Mouse (Mus musculus): Measurements from ENCODE around the gene Zfp277. TPM values are rescaled to one million over a fixed set of nuclear protein-coding genes. Genes with fewer than 3 reads are reported as not detected.

The Zfp277 gene
- polyA plus RNA-seq, 1 experiment from 2014 or later = 36.6 TPM

DNA sequence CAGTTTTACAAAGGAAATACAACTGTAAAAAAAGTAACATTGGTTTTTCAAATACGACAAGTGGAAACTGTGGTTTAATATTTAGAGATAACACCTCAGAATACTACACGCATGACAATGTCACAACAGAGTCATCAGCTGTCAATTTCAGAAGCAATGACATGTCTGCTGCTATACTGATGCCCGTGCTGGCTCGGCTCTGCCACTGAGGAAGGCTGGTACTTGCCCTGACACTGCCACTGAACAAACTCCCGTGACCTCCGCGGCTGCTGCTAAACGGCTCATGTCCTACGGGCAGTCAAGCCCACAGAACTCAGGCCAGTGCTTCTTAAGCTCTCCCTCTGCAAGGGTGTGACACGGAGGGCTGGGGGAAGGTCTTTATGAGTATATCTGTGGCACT, 18.1 kb downstream of the Zfp277 start:
- Histone ChIP-seq H3K9me3 (no peaks in the 10 kb centered on the region), H3K27me3 (ENCODE audit: poor library complexity, severe bottlenecking) (no peaks in the 10 kb centered on the region), H3K36me3 (replicated peaks) (0 out of 2 replicates have a peak, but pooled peaks cover 4% of the 10 kb centered on the region), H3K27ac (no peak overlapping the region), H3K4me1 (peaks cover 22% of the 10 kb centered on the region), H3K4me3 (no peak overlapping the region)
- 92% methylated on average over 10 of the region's 10 CpGs for WGBS
- DNase-seq (ENCODE audit: extremely low spot score, low spot score) = no peak

- DNase-seq (ENCODE audit: extremely low spot score, low spot score) = no peak
- Histone ChIP-seq H3K36me3 (replicated peaks) (0 out of 2 replicates have a peak, but pooled peaks cover 4% of the 10 kb centered on the region), H3K4me3 (no peak overlapping the region), H3K27ac (no peak overlapping the region), H3K4me1 (peaks cover 6% of the 10 kb centered on the region; the same call in 1 of the 2 replicates), H3K9me3 (no peaks in the 10 kb centered on the region), H3K27me3 (ENCODE audit: poor library complexity, severe bottlenecking) (no peaks in the 10 kb centered on the region)
- 93% methylated on average over 1 of the region's 1 CpGs for WGBS
These were observed 20.7 kb downstream of the Zfp277 start for GRCm38 (mm10) chr12:40424991-40425390.

- no peaks in the 10 kb centered on the region for H3K9me3 ChIP-seq
- no peak for DNase-seq (ENCODE audit: extremely low spot score, low spot score)
- H3K36me3 ChIP-seq (replicated peaks) = peaks cover 1% of the 10 kb centered on the region
- H3K27me3 ChIP-seq (ENCODE audit: poor library complexity, severe bottlenecking) = no peaks in the 10 kb centered on the region
- H3K4me3 ChIP-seq = no peak overlapping the region
- no peak overlapping the region for H3K27ac ChIP-seq
- H3K4me1 ChIP-seq = peaks cover 14% of the 10 kb centered on the region
- 90% methylated on average over 4 of the region's 4 CpGs for WGBS
These were observed 28.4 kb downstream of the Zfp277 start for GRCm38 (mm10) chr12:40417257-40417656.

DNA sequence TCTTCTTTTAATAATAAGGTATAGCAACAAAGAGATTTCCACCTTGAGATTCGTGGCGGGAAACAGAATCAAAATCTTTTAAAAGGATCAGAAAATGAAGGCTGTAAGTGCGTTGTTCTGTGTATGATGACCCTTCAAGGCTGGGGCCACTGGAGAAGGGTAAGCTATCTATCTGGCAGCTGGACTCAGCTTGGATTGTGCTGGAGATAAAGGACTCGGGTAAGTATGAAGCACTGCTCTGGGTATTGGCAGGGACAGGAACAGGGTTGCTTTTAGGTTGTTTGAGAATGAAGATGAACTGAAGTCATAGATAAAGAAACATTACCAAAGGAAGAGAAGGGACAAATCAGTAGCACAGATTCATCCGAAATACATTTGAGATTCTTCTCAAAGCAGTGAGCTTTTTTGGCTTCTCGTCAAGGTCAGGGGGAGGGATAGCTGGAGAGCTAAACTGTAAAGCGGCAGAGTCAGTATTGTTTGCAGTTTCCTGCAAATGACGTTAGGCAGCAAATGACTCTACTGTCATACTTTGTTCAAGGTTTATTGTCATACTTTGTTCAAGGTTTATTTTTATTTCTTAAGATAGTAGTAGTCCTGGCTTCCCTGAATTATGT, 30.3 kb downstream of the Zfp277 start:
- no peak overlapping the region for H3K27ac ChIP-seq
- H3K4me1 ChIP-seq = peaks cover 14% of the 10 kb centered on the region
- WGBS = 87% methylated on average over 8 of the region's 8 CpGs
- no peak overlapping the region for H3K4me3 ChIP-seq
- DNase-seq (ENCODE audit: extremely low spot score, low spot score) = no peak
- no peaks in the 10 kb centered on the region for H3K9me3 ChIP-seq
- no peaks in the 10 kb centered on the region for H3K27me3 ChIP-seq (ENCODE audit: poor library complexity, severe bottlenecking)
- H3K36me3 ChIP-seq (replicated peaks) = peaks cover 8% of the 10 kb centered on the region

DNA sequence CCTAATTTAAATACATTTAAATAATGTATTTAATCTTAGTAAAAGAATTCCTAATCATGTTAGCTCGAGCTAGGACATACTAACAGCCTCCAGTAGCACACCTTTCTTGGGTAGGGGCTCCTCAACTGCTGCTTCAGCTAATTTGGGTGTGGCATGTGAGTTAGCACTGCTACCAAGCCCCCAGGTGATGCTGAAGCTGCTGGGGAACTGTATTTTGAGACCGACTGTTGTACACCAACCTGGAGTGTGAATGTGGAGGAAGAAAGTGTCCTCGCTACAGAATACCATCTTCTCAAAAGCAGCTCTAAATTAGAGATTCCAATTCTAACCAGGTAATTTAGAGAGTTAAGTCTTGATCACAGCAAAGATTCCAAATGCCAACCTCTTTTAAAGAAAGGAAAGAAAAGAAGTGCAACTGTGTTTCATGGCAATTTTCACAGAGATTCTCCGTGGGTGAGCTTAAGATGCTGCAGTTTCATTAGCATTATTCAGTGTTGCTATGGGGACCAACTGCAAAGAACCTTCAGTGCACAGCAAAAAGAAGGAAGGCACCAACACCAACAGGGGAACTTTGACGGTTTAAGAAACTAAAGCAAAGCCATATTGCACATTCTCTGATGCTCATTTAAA, 30.9 kb downstream of the Zfp277 start:
- H3K36me3 ChIP-seq (replicated peaks) = peaks cover 10% of the 10 kb centered on the region
- H3K27me3 ChIP-seq (ENCODE audit: poor library complexity, severe bottlenecking) = no peaks in the 10 kb centered on the region
- no peak overlapping the region for H3K4me3 ChIP-seq
- peaks cover under 1% of the 10 kb centered on the region; the same call in 1 of the 2 replicates for H3K9me3 ChIP-seq
- no peak for DNase-seq (ENCODE audit: extremely low spot score, low spot score)
- H3K27ac ChIP-seq = no peak overlapping the region
- 51% methylated on average over 5 of the region's 5 CpGs for WGBS
- H3K4me1 ChIP-seq = peaks cover 14% of the 10 kb centered on the region

DNA sequence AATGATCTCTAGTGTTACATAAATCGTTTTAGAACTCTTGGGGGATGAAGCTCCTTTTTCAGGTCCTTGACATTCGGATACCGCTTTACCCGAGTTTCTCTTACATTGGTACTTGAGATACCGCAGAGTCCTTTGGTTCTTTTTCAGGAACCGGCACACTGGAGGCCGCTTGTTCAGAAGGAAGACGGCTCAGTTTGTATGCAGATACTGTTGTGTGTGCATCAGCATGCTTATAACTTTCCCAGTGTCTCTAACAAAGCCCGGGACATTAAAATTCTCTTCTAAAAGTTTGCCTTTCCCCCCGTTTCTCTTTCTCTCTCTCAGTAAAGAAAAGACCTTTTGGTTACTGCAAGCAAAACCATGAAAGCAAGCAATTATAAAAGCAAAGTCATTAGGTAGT, 45.9 kb downstream of the Zfp277 start:
- H3K4me1 ChIP-seq = no peaks in the 10 kb centered on the region
- H3K27ac ChIP-seq = no peak overlapping the region
- H3K36me3 ChIP-seq (replicated peaks) = peaks cover 11% of the 10 kb centered on the region
- no peaks in the 10 kb centered on the region for H3K27me3 ChIP-seq (ENCODE audit: poor library complexity, severe bottlenecking)
- H3K9me3 ChIP-seq = peaks cover 11% of the 10 kb centered on the region
- WGBS = 95% methylated on average over 10 of the region's 10 CpGs
- DNase-seq (ENCODE audit: extremely low spot score, low spot score) = no peak
- no peak overlapping the region for H3K4me3 ChIP-seq

GRCm38 (mm10) chr12:40399386-40399785, 46.3 kb downstream of the Zfp277 start:
- Histone ChIP-seq H3K36me3 (replicated peaks) (peaks cover 11% of the 10 kb centered on the region), H3K4me3 (no peak overlapping the region), H3K27ac (no peak overlapping the region), H3K4me1 (no peaks in the 10 kb centered on the region), H3K27me3 (ENCODE audit: poor library complexity, severe bottlenecking) (no peaks in the 10 kb centered on the region), H3K9me3 (peaks cover 11% of the 10 kb centered on the region)
- WGBS = 94% methylated on average over 2 of the region's 2 CpGs
- no peak for DNase-seq (ENCODE audit: extremely low spot score, low spot score)

DNA sequence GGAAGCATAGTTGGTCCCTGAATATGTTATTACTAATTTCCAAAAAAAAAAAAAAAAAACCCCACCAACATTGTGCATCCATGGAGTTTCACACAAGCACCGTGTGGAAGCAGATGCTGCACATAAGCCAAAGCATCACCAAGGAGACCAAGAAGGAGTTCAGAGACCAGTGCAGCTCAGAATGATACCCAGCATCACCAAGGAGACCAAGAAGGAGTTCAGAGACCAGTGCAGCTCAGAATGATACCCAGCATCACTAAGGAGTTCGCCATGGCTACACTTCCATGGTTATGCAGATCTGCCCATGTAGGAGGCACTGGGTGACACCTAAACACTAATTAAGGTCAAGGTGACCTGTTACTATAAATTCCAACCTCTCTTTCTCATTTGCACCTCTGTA, 46.8 kb downstream of the Zfp277 start:
- WGBS = 92% methylated on average over 2 of the region's 2 CpGs
- no peak overlapping the region for H3K27ac ChIP-seq
- no peak overlapping the region for H3K4me3 ChIP-seq
- H3K4me1 ChIP-seq = no peaks in the 10 kb centered on the region
- DNase-seq (ENCODE audit: extremely low spot score, low spot score) = no peak
- H3K27me3 ChIP-seq (ENCODE audit: poor library complexity, severe bottlenecking) = no peaks in the 10 kb centered on the region
- peaks cover 11% of the 10 kb centered on the region for H3K9me3 ChIP-seq
- H3K36me3 ChIP-seq (replicated peaks) = peaks cover 11% of the 10 kb centered on the region

DNA sequence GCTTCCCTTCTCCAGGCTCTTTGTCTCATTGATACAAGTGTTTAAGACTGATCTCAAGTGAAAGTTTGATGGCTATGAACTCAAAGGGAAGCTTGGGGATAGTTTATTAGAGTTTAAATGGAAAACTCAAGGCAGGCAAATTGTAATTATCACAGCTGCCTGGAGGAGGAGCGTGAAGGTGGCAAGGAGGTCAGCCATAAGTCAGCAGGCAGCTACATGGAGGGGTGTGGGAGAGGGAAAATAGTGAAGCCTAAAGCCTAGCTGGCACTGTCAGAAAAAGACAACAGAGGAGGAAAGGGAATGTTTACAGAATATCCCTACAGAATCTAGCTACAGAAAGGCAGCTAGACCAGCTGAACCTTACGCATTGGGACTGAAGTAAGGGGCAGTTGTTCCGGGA, 52.8 kb downstream of the Zfp277 start:
- 76% methylated on average over 3 of the region's 3 CpGs for WGBS
- 0 out of 2 replicates have a peak, but pooled peaks cover 3% of the 10 kb centered on the region for H3K4me1 ChIP-seq
- DNase-seq (ENCODE audit: extremely low spot score, low spot score) = no peak
- H3K36me3 ChIP-seq (replicated peaks) = peaks cover 3% of the 10 kb centered on the region; the same call in 1 of the 2 replicates
- no peak overlapping the region for H3K27ac ChIP-seq
- no peaks in the 10 kb centered on the region for H3K27me3 ChIP-seq (ENCODE audit: poor library complexity, severe bottlenecking)
- peaks cover 4% of the 10 kb centered on the region; the same call in 1 of the 2 replicates for H3K9me3 ChIP-seq
- H3K4me3 ChIP-seq = no peak overlapping the region

GRCm38 (mm10) chr12:40391262-40391661, 54.4 kb downstream of the Zfp277 start:
- H3K36me3 ChIP-seq (replicated peaks) = no peaks in the 10 kb centered on the region
- no peaks in the 10 kb centered on the region for H3K27me3 ChIP-seq (ENCODE audit: poor library complexity, severe bottlenecking)
- 0 out of 2 replicates have a peak, but pooled peaks cover 3% of the 10 kb centered on the region for H3K4me1 ChIP-seq
- H3K27ac ChIP-seq = no peak overlapping the region
- H3K9me3 ChIP-seq = no peaks in the 10 kb centered on the region
- DNase-seq (ENCODE audit: extremely low spot score, low spot score) = no peak
- WGBS = 85% methylated on average over 1 of the region's 1 CpGs
- no peak overlapping the region for H3K4me3 ChIP-seq

- no peak overlapping the region for H3K27ac ChIP-seq
- H3K4me1 ChIP-seq = 0 out of 2 replicates have a peak, but pooled peaks cover under 1% of the 10 kb centered on the region
- WGBS = 82% methylated on average over 5 of the region's 5 CpGs
- no peaks in the 10 kb centered on the region for H3K36me3 ChIP-seq (replicated peaks)
- H3K9me3 ChIP-seq = no peaks in the 10 kb centered on the region
- H3K4me3 ChIP-seq = no peak overlapping the region
- H3K27me3 ChIP-seq (ENCODE audit: poor library complexity, severe bottlenecking) = no peaks in the 10 kb centered on the region
- DNase-seq (ENCODE audit: extremely low spot score, low spot score) = no peak
These were observed 57.9 kb downstream of the Zfp277 start for GRCm38 (mm10) chr12:40387786-40388185.

- Histone ChIP-seq H3K9me3 (no peaks in the 10 kb centered on the region), H3K4me3 (no peak overlapping the region), H3K27ac (no peak overlapping the region), H3K4me1 (no peaks in the 10 kb centered on the region), H3K27me3 (ENCODE audit: poor library complexity, severe bottlenecking) (no peaks in the 10 kb centered on the region), H3K36me3 (replicated peaks) (no peaks in the 10 kb centered on the region)
- WGBS = 95% methylated on average over 4 of the region's 4 CpGs
- no peak for DNase-seq (ENCODE audit: extremely low spot score, low spot score)
These were observed 60.4 kb downstream of the Zfp277 start for GRCm38 (mm10) chr12:40385301-40385700.

DNA sequence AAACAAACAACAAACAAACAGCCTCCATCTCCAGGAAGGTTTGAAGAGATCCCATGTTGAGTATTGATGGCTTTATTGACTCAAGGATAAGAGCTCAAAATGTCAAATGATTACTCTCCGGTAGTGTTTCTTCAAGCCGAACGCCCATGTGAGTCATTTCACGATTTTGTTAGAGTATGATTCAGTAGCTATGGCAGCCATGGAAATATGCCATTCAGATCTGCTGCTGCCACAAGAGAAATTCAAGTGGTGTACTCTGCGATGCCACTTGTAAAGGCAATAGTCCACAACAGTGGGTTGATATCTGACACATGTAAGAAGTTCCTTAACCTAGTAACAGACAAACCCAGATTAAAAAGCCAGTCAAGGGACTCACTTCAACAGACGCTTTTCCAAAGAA, 62.0 kb downstream of the Zfp277 start:
- H3K27me3 ChIP-seq (ENCODE audit: poor library complexity, severe bottlenecking) = no peaks in the 10 kb centered on the region
- WGBS = 92% methylated on average over 6 of the region's 6 CpGs
- DNase-seq (ENCODE audit: extremely low spot score, low spot score) = no peak

More for the DNA sequence above, 62.0 kb downstream of the Zfp277 start:
- Histone ChIP-seq H3K36me3 (replicated peaks) (no peaks in the 10 kb centered on the region), H3K4me1 (no peaks in the 10 kb centered on the region), H3K9me3 (no peaks in the 10 kb centered on the region), H3K27ac (no peak overlapping the region), H3K4me3 (no peak overlapping the region)

Data from forebrain, embryonic 10.5 days (tissue).